Mouse (Mus musculus): ENCODE data around the gene Actr8. TPM values are rescaled to one million over a fixed set of nuclear protein-coding genes. Genes with fewer than 3 reads are reported as not detected.

Actr8 gene
- total RNA-seq, 2 experiments from 2014 or later: 39.9 to 42.2 TPM

GRCm38 (mm10) chr14:29988337-29988736 lies 10.2 kb downstream of the Actr8 start:
- intact Hi-C loops (cut with DNase I): no loop called here
- no peak for DNase-seq

DNA sequence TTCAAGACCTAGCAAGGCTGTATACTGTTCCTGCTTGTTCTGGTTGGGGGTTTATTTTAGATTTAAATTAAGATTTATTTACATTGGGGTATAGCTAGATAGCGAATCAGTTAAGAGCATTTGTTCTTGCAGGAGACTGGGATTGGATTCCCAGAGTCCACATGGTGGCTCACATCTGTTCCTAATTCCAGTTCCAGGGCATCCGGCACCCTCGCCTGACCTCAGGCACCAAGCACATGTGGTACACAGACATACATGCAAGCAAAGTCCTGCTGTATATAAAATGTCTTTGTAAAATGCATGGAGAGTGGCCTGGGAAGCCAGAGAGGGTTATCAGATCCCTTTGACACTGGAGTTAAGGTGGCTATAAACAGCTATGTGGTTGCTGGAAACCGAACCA lies 16.8 kb downstream of the Actr8 start:
- intact Hi-C loops (cut with DNase I): loop anchor here (10.0 kb wide), 1 partner anchor 460 kb away; no protein-coding TSS in a partner anchor
- no peak for DNase-seq

- no peak for DNase-seq
- intact Hi-C loops (cut with DNase I): loop anchor here (10.0 kb wide), 1 partner anchor 459 kb away; no protein-coding TSS in a partner anchor
Measured at GRCm38 (mm10) chr14:29996000-29996751, 18.0 kb downstream of the Actr8 start.

- intact Hi-C loops (cut with DNase I): loop anchor here (10.0 kb wide), 1 partner anchor 457 kb away; no protein-coding TSS in a partner anchor
- DNase-seq: no peak
Measured at GRCm38 (mm10) chr14:29997345-29997744, 19.2 kb downstream of the Actr8 start.

DNA sequence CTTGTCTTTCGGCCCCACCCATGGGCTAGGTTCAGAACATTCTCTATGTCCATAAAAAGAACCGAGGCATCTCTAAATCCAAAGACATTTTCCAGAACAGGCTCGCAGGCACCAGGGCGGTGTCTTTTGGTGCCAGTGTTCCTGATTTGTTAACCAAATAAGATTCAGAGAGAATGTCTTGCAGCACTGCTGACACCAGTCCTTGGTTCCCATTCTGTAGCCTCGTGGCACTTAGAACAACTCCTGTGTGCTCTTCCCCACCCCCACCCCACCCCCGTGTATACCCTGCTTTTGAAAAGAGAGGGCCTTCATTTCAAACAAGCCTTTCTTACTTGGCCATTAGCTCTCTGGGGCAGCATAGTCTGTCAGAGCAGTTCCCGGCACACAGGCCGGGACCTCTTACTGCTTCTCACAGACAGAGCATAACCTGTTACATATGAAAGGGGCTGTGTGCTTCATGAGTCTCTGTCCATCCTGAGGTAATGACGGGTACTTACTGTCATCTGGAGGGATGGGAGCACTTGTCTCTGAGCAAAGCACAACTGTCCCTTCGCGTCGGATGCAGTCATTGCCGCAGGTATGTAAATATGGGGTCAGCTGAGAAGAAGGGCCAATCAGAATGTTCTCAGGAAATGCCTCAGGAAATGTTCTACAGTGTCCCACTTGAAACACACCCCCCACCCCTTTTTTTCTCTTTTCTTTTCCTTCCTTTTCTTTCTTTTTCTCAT lies 20.8 kb downstream of the Actr8 start:
- intact Hi-C loops (cut with DNase I): loop anchor here (10.0 kb wide), 1 partner anchor 456 kb away; no protein-coding TSS in a partner anchor
- DNase-seq: no peak

DNA sequence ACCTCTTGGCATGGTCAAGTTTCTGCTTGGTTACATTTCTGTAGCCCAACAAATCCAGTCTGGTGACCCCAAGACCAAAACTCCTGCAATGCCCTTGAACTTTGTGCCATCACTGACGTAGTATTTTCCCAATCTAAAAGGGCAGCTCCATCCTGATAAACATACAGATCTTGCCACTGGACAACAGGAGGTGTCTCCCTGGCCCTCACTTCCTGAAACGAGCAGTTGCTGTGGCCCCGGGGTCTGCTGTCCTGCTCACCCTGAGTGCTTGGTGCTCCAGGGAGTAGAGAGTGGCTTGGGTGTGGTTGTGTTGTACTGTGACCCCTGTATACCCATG lies 21.3 kb downstream of the Actr8 start:
- no peak for DNase-seq
- intact Hi-C loops (cut with DNase I): loop anchor here (10.0 kb wide), 1 partner anchor 455 kb away; no protein-coding TSS in a partner anchor

DNA sequence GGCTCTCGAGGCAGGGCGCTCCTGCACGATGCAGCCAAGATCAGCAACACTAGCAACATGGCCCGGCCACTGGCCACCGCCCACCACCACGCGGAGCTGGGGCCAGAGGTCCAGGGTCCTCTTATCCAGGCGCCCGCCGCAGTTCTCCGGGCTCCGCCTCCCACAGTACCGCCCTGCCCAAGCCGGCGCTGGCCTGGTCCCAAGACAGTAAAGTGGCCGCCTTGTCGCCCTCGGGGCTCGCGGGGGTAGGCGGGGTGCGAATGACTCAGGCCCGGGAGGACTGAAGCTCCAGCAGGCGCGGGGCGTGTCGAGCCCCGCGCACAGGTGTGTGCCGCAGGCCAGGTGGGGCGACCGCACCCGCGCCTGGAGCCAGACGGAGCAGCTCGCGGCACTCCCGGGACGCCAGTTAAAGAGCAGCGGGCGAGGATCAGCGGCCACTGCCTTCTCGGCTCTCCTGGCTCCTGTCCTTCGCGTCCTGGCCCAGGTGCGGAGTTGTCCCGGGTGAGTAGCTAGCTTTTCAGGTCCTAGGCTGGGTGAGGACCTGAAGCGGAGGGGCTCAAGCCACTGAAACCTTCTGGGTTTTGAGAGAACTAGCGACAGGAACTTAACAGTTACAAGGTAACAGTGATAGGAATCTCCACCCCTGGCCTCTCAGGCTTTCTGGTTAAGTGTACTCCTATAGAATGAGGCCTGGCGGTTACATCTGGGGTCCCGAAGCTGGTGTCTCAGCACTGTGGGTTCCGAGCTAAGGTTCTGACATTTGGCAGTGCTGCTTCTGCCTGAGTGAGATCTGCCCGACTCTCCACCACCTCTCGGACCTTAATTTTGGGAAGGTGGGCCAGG lies 30.8 kb downstream of the Actr8 start, which contains the start of the genes Il17rb and Chdh:
Gene Il17rb (minus strand): TSS at position 164 of the 843 bp plus-strand sequence.
Gene Chdh (plus strand): TSS at position 291 of the 843 bp plus-strand sequence.
- intact Hi-C loops (cut with DNase I): no loop called here
- DNase-seq: peak; percentile 45 to 55

DNA sequence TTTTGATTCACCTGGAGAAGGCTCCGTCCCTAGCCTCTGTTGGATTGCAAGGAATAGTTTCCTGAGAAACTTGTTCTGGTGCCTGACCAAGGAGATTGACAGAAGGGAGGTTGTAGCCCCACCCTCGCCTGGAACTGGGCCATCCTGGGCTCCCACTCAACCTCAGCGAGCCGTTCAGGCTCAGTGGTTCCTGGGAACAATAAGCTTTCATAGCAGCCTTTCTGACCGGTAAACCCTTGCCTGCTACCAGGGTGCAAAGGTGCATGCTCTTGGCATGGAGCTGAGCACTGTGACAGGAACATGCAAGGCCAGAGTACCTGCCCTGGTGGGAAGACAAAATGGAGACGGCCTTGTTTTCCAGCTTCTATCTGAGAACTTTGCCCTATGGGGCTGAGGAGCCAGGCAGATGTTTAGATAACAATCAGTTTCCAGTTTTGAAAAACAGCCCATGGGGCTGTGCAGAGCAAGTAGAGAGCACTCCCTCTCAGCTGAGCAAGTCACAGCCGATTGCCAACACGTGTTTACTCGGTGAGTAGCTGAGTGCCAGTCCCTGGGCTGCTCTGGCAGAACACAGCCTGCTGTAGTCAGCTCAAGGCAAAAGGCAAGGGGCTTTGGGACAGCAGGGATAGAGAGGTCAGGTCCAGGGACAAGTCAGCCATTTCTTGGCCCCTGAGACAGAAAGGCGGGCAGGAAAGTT lies 31.9 kb downstream of the Actr8 start:
- intact Hi-C loops (cut with DNase I): no loop called here
- peak; percentile 63 to 68 for DNase-seq

DNA sequence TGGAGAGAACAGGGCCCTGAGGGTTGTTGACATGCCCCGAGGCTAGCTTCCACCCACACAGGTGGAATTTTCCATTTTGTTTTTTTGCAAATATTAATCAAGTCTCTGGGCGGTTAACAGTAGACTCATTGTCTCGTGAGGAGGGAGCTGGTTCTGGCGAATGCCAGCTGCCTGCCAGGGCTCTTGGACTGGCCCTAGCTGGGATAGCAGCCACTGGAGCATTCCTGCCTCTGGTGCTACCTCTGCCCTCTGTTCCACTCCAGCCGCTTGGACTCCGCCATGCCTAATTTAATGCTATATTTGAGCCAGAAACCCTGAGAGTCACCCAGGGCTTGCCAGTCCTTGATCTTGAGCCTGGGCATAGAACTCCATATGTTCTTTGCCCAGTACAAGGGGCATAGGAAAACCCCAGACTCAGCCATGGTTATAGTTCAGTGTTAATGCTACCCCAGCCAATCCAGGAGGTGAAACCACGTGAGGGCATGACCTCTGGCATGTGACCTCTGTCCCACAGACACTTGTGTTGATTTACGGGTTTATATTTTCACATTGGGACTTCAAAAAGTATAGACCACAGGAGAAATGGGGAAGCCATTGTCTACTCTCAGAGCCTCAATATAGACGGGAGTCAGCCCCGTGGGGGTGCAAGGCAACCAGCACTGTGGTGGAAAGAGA lies 33.9 kb downstream of the Actr8 start:
- intact Hi-C loops (cut with DNase I): no loop called here
- no peak for DNase-seq

DNA sequence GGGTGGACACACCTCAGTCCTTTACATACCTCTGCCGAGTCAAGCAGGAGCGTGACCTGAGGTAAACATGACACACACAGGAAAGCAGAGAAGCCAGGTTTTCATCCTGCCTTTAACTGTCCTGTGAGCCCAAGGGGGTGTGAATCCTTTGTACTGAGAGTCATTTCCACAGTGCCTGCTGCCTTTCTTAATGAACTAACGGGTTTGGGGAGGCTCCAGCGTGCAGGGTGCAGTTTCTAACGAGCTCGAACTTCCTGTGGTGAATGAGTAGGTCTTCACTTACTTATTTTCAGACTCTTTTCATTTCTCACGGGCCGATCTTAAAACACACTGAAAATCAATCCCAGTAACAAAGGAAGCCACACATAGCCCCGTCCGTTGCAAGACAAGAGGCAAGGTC lies 36.4 kb downstream of the Actr8 start:
- intact Hi-C loops (cut with DNase I): no loop called here
- DNase-seq: no peak

DNA sequence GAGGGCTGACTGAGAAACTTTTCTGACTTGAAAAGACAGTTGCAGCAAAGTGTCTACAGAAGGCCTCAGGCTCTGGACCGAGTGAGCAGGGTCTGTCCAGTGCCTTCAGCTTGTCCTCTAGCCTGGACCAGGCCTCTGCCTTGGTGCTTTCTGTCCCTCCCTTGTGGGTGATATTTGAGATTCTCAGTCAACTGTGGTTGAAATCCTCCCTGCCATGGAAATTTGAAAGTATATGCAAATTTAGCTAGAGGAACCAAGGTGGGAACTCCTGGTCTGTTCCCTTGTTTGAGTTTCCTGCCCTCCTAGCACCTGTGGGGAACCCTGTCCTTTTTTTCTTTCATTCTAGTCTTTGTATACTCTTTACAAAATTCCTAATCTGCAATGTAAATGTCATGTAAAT lies 36.9 kb downstream of the Actr8 start:
- intact Hi-C loops (cut with DNase I): no loop called here
- DNase-seq: no peak

- no peak for DNase-seq
- intact Hi-C loops (cut with DNase I): no loop called here
Measured at GRCm38 (mm10) chr14:30016666-30017065, 38.5 kb downstream of the Actr8 start.

- intact Hi-C loops (cut with DNase I): no loop called here
- DNase-seq: no peak
Measured at GRCm38 (mm10) chr14:30017794-30018462, 39.8 kb downstream of the Actr8 start.

DNA sequence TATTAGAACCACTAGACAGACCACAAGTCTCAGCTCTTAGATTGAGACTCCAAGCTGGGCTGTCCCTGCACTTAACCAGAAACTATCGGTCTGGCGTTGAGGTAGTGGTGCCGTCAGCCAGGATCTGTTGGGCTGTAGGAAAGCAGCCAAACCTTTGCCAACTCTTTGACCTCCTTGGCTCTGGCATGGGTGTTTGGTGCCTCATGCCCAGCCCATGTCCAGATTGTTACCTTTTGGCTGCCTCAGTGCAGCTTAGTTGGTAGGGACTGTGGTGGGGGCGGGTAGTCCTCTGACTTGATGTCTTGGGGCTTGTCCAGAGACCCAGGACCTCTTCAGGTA lies 40.3 kb downstream of the Actr8 start:
- intact Hi-C loops (cut with DNase I): no loop called here
- DNase-seq: no peak

- intact Hi-C loops (cut with DNase I): no loop called here
- no peak for DNase-seq
Measured at GRCm38 (mm10) chr14:30018846-30019245, 40.7 kb downstream of the Actr8 start.

DNA sequence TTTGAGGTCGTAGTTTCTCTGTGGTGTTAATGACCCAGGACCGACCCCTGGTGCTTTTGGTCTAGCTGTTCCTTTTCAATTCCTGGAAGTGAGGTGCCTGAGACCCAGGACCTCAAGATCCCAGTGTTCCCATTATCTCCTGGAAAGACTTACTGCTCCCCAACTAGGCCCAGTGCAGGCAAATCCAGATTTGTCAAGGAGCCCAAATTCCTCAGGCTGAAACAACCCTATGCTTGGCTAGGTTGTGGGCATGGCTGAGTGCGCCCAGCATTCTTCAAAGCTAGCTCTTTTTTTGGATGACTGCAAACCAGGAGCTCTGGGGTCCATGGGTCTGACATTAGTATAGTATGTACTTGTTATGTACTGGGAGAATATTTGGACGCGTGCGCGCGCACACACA lies 41.2 kb downstream of the Actr8 start:
- DNase-seq: no peak
- intact Hi-C loops (cut with DNase I): no loop called here

- intact Hi-C loops (cut with DNase I): no loop called here
- DNase-seq: no peak
Measured at GRCm38 (mm10) chr14:30019792-30020575, 41.8 kb downstream of the Actr8 start.

GRCm38 (mm10) chr14:30022471-30022870 lies 44.3 kb downstream of the Actr8 start:
- DNase-seq: no peak
- intact Hi-C loops (cut with DNase I): no loop called here
